Mouse (Mus musculus) adrenal gland, postnatal 14 days (tissue): ENCODE measurements around the gene Sap30l. TPM values are rescaled to one million over a fixed set of nuclear protein-coding genes. Genes with fewer than 3 reads are reported as not detected.
A peak's percentile ranks its signal among the peaks of the same experiment; 100 is the strongest.

ENCODE experiments used
- DNase-seq: peaks from one replicate; pipeline ENCODE4 v3.0.0; 2021; ENCODE audit warnings: mixed read lengths
- long read RNA-seq, 2 experiments: library from polyadenylated mRNA; stranded (forward); transcript quantifications; one replicate each; pipeline ENCODE4 v2.0.0; 2021
- total RNA-seq: library from RNA; stranded (reverse); gene quantifications from 2 replicates; pipeline ENCODE4 v1.2.3, GENCODE M21; 2021

Sap30l gene
- 47.2 and 48.8 TPM in 2 replicates for total RNA-seq
- long read RNA-seq, experiment 1, transcript Sap30l-201 (4 exons, 1,151 nt), result major isoform, 66 of 75 reads
- long read RNA-seq, experiment 1, partial matches to known transcripts, result 6 of 75 reads
- long read RNA-seq, experiment 1, other reads (novel, unspliced or antisense), result 3 of 75 reads
- long read RNA-seq, experiment 2, transcript Sap30l-201 (4 exons, 1,151 nt), result major isoform, 64 of 68 reads
- long read RNA-seq, experiment 2, partial matches to known transcripts, result 2 of 68 reads
- long read RNA-seq, experiment 2, other reads (novel, unspliced or antisense), result 2 of 68 reads

DNA sequence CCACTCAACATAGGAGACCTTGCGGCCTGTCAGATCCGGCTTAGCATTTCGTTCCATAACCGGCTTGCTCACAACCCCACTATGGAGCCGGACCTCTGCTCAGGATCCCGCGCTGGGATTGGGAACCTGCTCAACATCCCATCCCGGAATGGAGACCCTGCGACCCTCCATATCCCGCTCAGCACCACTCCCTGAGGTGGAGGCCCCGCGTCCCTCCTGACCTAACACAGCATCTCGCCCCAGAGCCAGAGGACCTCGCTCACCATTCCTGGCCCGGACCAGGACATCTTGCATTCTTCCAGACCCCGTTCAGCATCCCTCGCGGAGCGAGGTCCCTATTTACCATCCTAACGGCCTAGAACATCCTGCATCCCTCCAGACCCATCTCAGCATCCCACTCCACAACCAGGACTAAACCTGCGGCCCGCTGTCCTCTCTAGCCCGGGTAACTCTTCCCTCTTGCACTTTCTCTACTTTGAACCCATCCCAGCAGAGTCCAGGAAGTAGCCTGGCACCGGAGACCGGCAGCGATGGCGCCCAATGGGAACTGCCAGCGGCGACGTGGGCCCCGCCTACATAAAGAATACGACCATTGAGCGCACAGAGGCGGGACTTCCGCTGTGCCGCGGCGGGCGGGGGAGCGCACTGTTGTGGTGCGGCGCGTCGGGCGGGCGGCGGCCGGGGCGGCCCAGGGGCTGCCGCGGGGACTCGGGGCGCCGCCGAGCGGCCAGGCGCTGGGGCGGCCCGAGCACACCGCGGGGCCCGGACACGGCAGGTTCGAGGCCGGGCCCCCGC is at the start of gene Sap30l:
Gene Sap30l, plus strand, starts transcription at position 667 of the 795 bp plus-strand sequence.
- DNase-seq, result peak; percentile 98

DNA sequence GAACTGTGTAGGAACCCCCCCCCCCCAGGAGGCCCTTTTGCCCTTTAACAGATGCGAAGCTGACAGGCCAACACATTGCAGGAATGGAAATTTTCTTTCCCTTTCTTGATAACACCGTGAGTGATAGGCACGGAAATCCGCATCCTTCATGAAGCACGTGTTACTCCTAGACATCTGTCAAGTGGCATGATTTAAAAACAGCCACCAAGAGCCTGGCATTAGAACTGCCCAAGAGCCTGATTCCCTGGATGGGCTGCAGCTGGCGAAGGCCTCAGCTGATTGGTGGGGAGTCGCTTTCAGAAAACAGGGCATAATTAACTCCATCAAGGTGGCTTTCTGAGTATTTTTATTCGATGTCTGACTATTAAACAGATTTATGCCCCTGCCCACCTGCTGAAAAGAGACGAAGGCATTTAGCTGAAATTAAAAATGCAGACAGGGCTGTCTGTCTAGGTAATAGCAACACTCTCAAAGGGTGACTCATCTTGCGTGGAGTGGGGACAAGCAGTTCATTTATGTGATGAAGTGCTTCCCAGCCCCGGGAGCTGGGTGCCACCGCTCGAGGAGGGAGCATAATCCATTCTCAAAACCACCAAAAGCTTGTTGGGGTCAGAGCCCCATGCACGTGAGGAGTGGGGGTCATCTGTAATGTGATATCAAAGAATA is 47.8 kb upstream of the Sap30l start:
- no peak for DNase-seq

DNA sequence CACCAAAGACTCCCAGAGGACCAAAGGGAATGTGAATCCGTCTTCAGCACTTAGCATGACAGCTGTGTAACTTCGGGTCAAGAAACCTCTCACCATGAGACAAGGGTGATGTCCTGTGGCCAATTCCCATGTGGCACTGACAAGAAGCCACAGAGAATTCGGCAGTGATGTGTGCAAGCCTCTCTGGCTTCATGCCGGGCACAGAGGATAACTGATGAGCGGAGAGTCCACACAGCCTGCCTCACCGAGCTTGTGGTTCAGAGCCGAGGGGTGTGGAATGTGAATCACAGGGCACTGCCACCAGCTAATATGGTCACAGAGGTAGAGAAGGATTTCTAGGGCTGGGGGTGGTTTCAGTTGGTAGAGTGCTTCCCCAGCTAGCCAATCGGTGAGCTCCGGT is 42.8 kb upstream of the Sap30l start:
- no peak for DNase-seq

DNA sequence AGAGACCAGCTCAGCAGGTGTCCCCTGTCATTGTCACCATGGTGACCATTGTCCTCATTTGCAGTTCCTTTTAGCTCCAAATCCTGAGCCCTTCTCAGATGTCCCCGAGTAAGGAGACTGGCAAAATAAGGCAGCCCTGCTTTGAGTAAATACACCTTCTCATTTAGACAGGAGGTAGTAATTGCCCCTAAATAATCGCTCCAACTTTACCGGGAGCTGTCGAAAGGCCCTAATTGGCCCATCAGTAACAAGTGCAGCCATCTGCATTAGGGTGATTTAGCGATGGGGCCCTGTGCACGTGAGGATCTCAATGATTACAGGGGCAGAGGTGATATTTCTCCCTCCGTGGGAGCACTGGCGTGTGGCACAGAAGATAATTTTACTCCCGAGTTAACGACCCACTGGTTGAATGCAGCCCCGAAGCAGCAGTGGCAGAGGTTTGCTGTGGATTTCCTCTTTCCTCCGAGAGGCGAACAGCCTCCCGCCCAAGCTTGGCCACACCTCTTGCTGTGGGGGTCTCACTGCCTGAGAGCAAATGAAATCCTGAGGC is 40.9 kb upstream of the Sap30l start:
- DNase-seq, result no peak

DNA sequence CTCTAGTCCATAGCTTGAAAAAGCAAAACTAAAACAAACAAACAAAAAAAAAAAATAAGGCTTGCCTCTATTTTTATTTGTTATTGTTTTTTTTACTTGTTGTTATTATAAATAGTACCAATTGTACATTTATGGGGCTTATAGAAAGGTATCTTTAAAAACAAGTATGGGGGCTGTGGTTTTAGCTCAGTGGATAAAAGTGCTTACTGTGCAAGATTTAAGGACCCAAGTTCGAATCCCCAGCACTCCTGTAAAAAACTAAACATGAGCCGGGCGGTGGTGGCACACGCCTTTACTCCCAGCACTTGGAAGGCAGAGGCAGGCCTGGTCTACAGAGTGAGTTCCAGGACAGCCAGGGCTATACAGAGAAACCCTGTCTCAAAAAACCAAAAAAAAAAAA is 40.1 kb upstream of the Sap30l start:
- DNase-seq, result no peak

DNA sequence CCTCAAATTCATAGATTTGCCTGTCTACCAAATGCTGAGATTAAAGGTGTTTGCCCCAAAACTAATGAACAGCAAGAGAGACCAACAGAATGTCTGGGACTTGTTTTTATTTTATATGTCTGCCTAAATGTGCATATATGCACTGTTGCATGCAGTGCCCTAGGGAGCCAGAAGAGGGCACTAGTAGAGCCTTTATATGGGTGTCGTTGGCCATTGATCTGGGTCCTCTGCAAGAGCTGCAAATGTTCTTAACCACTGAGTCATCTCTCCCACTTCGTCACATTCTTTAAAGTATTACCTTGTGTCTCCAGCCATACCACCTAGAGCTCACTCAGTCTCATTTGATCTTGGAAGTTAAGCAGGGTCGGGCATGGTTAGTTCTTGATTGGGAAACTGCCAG is 37.3 kb upstream of the Sap30l start:
- no peak for DNase-seq

DNA sequence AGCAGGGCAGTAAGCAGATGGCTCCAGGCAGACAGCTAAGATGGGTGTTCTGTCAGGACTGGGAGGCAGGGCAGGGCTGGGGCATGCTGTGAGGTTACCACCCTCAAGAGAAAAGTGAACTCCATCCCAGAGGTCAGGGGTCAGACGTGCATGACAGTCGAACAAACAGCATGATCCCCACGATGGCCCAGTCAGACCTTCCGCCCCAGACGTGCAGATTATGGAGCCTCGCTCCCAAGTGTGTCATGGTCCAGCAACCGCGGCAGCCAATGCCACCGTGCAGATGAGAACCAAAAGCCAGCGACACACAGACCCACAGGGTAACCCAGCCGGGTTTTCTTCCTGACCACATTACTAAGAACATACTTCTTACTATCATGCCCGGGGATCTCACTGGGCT is 34.8 kb upstream of the Sap30l start:
- DNase-seq, result no peak

DNA sequence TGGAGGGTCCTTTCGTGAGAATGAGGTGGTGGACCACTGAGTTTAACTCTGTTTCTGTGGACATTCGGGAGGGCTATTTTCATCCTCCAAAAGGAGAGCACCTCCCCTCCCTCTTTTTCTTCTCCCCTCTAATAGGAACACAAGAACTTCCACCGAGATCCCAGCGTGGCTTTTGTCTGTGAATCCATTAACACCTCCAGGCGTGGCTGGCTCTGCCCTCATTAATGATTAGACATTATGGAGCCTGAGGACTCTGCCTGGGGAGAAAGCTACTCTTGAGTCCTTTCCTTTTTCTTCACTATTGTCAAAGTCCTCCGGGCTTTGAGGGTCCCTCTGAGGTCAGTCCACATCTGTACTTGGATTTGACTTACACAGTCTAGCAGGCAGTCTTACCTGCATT is 34.3 kb upstream of the Sap30l start:
- no peak for DNase-seq

DNA sequence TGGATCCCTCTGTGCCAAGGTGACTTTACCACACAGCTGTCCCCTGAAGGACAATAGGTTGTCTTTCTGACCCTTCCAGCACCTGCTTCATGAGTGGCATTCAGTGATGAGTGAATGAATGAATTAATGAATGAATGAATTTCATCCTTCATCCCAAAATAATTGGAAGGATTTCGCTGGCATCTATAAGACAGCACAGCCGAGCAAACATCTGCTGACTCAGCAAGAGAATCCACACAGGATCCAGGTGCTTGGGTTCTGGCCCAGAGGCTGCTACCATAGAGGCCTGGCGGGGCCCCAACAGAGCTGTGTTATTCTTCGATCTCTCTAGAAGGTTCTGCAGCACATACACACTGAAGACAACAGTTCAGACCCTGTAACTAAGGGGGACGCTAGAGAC is 30.7 kb upstream of the Sap30l start:
- DNase-seq, result no peak

DNA sequence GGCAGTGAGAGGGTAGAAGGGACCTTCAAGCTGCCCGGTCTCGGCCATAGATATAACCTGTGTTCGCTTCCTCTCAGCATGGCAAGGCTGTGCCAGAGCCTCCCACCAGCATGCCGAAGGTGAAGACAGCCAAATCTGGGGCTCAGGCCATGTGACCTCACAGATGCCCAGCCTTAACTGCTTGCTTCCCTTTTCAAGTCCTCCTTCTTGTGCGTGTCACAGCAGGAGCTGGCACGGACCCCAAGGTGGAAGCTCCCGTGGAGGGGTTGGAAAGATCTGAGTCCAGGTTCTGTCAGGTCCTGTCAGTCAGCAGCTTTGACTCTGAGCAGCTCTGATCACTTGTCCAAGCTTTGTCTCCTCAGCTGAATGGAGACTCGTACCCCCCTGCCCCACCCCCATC is 29.8 kb upstream of the Sap30l start:
- no peak for DNase-seq

DNA sequence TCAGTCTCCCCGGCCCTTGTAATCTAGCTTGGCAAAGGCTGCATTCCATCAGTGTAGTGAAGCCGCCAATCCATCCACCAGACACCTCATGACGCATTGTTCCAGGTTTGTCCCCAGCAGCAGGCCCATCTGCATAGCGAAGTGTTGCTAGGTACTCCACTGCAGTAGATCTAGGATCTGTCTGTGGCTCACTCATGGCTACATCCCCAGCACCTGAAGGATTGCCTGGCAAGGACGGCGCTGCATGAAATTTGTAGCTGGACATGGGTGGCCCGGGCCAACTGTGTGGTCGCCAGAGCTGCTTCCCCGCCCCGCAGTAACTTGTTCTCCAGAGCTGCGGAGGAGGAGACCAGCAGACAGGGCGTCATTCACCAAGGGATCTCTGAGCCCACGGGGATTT is 28.0 kb upstream of the Sap30l start:
- DNase-seq, result no peak

DNA sequence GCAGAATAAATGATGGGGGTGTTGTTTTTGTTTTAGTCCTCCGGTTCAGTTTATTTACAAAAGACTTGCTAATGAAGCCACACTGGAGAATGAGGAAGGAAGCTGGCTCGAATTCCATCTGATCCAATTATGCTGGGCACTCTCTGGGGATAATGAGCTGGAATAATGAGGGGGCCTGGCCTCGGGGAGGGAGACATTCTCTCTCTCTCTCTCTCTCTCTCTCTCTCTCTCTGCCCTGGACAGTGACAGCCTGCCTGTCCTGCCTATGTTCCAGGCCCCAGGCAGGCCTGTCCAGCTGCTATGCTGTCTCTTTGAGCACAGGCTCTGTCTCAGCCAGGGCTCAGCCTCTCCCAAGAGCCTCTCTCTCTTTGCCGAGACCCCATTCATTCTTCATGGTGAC is 27.5 kb upstream of the Sap30l start:
- no peak for DNase-seq

DNA sequence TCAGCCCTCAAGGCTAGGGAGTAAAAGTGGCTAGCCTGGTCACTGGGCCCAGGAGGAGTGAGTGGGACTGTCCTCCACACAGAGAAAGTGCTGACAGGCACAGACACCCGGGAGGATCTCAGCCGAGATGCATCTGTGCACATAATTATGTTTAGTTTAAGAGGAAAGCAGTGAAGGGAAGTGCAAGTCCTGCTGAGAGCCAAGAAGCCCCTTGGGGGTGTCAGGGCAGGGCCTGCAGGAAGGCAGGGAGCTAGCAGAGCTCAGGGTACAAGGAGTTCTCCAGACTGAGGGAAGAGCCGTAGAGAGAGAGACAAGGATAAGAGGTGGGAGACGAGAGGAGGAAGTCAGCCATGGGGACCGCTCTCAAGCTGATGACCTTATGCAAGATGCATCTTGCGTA is 25.6 kb upstream of the Sap30l start:
- no peak for DNase-seq

DNA sequence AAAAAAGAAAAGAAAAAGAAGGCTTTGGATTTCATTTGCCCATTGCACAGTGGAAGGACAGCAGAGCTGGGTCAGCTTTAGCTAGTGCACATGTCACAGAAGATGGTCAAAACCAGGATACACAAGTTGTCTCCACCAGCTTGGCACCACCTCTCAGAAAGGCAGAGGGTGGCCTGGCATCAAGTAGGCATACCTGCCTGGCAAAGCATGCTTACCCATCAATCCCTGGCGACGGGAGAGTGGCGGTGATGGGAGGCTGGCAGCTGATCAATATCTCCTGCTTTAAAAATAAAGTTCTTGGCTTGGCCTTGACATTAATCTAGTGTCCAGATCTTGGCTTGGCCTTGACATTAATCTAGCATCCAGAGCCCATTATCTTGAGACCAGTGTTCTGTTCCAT is 24.9 kb upstream of the Sap30l start:
- no peak for DNase-seq

DNA sequence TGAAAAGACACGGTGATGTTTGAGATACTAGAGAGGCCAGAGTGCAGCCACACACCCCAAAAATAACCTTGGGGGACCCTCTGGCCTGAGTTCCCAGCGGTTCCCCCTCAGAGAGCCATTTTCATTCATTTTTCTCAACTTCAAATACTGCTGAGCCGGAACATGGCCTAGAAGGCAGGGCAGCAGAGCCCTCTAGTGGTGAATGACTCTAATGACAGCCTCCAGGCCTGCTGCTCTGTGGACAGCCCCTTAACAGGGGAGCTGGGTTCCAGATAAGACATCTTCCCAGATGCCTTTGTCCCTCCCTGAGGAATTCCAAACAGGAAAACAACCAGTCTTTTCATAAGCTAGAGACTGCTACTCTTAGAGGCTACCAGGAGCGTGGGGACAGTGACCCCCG is 23.1 kb upstream of the Sap30l start:
- DNase-seq, result peak; percentile 64

DNA sequence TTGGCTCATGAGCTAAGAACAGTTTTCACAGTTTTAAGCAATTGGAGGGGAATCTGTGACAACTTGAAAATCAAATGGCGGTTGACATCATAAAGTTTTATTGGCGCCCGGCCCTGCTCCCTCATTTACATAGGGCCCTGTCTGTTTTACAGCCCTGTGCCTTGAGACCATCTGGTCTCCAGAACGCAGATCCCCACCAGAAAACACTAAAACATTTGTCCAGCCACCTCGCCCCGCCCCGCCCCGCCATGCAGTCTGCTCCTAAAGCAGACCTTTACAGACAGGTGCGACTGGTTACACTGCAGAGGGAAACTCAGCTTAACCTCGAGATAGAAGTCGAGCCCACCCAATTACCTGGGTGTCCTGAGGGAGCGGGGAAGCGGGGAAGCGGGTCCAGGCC is 21.6 kb upstream of the Sap30l start:
- DNase-seq, result no peak

DNA sequence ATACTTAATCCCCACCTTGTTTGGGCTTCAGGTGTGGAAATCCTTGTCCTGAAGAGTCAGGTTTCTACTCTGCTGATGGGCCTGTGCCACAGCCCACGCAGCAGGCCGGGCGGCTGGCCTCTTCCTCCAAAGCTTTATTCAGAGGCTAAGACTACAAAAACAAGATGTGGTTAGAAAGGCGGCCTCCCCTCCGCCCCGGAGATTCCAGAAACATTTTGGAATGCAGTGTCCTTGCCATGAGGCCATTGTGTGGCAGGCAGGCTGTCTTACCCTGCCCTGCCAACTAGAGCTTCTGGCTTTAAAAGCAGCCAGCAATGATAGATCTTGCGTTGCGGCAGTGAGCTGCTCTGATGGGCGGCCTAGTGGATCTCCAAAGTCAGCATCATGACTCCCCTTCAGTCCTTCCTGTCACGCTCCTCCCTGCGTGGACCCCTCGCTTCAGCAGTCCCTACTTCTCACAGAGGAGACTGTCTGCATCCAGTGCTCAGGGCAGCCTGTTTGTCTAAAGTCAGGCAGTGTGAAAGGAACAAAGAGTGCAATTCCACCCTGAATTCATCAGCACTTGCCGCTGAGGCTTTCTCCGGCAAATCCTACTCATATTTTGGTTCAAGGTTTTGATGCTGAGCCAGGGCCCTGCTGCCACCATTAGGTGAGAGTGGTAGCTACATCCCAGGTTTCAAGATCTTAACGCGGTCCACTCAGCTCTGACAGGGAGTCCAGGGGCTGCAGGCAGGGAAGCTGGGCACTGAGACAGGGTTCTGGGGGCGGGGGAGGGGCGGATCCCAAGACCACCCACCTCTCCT is 14.6 kb upstream of the Sap30l start:
- DNase-seq, result peak; percentile 56

DNA sequence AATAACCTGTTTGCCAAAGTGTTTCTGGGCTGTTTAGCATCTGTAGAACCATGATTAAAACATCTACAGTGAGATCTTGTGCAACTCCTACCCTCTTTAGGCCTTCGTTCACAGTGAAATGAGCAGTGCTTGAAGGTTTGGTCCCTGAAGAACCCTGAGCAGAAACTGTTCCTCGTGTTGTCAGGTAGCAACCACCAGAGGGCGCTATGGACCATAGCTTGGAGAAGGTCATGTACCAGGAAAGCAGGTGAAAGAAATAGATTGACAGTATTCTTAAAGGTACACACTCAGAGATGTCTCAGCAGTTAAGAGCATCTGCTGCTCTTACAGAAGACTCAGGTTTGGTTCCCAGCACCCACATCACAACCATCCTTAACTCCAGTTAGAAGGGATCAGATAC is 13.5 kb upstream of the Sap30l start:
- DNase-seq, result peak; percentile 80

DNA sequence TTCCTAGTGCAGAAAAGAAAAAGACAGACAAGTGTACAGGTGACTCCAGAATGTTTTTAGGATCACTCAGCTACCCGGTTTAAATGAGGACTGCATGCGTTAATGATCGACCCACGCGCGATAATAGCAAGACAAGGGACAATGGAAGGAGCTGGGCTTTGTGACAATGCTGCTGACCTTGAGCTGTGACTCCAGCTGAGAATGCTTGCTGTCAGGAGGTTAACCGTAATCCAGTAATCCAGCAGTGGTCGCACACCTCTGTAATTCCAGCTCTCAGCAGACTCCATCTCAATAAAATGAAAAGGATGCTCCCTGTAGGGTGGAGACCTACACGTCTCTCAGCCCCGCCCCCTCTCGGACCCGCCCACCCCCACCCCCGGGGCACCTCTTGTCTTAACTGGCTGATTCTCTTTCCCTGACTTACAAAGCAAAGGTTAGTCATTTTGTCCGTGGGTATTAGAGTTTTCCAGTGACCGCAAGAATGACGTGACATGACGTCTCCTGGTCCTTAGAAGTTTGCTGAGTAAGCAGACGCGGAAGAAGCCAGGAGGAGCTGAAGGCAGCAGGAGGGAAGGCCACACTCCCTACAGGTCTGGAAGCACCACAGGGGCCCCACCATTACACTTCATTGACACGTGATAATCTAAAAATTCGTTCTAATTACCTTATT is 10.4 kb upstream of the Sap30l start:
- DNase-seq, result no peak

DNA sequence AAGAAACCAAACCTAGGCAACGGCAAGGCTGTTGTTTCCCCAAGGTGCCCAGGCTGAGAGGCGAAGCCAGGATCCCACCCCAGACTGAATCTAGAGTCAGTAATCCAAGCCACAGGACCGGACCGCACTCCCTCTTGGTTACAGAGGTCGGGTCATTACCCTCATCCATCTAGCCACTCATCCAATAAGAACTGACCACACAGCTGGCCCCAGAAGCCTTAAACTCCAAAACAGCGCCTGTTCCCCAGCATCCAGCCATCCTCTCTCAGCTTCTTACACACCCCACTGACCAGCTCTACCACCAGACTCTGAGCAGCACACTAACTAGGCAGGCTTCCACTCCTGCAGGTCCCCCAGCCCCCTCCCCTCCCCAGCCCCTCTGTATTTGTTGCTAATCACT is 6.4 kb upstream of the Sap30l start:
- DNase-seq, result no peak

DNA sequence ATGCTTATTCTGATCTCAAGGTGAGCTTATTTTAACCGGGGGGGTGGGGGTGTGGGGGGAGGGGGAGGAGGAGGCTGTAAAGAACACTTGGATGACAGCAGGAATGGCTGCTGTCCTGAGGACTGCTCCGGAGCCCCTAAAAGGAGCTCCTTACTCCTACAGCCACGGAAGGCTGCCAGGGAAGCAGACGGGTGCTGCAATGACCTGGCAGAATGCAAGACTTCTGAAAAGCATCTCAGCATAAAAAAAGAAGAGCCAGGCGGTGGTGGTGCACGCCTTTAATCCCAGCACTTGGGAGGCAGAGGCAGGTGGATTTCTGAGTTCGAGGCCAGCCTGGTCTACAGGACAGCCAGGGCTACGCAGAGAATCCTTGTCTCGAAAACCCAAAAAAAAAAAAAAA is 3.6 kb upstream of the Sap30l start:
- no peak for DNase-seq

DNA sequence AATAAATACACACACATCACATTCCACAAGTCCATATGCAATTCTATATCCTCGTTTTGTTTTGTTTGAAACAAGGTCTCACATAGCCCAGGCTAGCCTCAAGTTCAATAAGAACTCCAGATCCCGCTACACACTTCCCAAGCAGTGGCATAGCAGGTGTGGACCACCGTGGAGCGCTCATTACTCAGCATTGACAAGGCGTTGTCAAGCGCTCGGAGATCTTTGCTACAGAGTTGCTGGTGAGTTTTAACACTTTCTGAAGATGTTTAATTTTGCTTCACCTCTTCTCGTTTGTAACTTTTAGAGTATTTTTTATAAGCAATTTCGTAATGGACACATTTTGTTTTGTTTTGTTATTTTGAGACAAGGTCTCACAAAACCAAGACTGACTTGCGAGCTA is 2.0 kb upstream of the Sap30l start:
- DNase-seq, result no peak
